Mouse (Mus musculus) lung, postnatal 4 days (tissue): ENCODE data around the gene Tvp23b.

Source experiments
- DNase-seq, 2 experiments: peaks; one replicate each; pipeline ENCODE4 v3.0.0; 2021

Gene Tvp23b

GRCm38 (mm10) chr11:62901699-62902323, 22.6 kb downstream of the Tvp23b start:
- DNase-seq = peak in 1 of 2 experiments; percentile 75

- DNase-seq = peak; percentile 17 to 30
Measured at GRCm38 (mm10) chr11:62903871-62904495, 24.7 kb downstream of the Tvp23b start.

GRCm38 (mm10) chr11:62909720-62910306, 30.6 kb downstream of the Tvp23b start:
- peak in 1 of 2 experiments; percentile 17 for DNase-seq

GRCm38 (mm10) chr11:62911362-62911761, 32.1 kb downstream of the Tvp23b start:
- DNase-seq = no peak

GRCm38 (mm10) chr11:62913141-62913540, 33.9 kb downstream of the Tvp23b start:
- DNase-seq = no peak

- peak in 1 of 2 experiments; percentile 43 for DNase-seq
Measured at GRCm38 (mm10) chr11:62914532-62914931, 35.3 kb downstream of the Tvp23b start.

GRCm38 (mm10) chr11:62915486-62915885, 36.2 kb downstream of the Tvp23b start:
- DNase-seq = peak in 1 of 2 experiments; percentile 38

- DNase-seq = peak in 1 of 2 experiments; percentile 31
Measured at GRCm38 (mm10) chr11:62916765-62917164, 37.5 kb downstream of the Tvp23b start.

GRCm38 (mm10) chr11:62919946-62920742, 40.9 kb downstream of the Tvp23b start:
- no peak for DNase-seq

- no peak for DNase-seq
Measured at GRCm38 (mm10) chr11:62920743-62921050, 41.4 kb downstream of the Tvp23b start.

- peak; percentile 94 for DNase-seq
Measured at GRCm38 (mm10) chr11:62921052-62921977, 42.1 kb downstream of the Tvp23b start.

- DNase-seq = peak in 1 of 2 experiments; percentile 52
Measured at GRCm38 (mm10) chr11:62924091-62924761, 45.0 kb downstream of the Tvp23b start.

GRCm38 (mm10) chr11:62929799-62930198, 50.5 kb downstream of the Tvp23b start:
- DNase-seq = peak; percentile 21 to 45

GRCm38 (mm10) chr11:62930574-62930973, 51.3 kb downstream of the Tvp23b start:
- no peak for DNase-seq

GRCm38 (mm10) chr11:62931141-62931540, 51.9 kb downstream of the Tvp23b start:
- no peak for DNase-seq

- no peak for DNase-seq
Measured at GRCm38 (mm10) chr11:62933099-62933498, 53.8 kb downstream of the Tvp23b start.

GRCm38 (mm10) chr11:62934795-62935514, 55.7 kb downstream of the Tvp23b start:
- no peak for DNase-seq

GRCm38 (mm10) chr11:62937986-62938385, 58.7 kb downstream of the Tvp23b start:
- no peak for DNase-seq

- DNase-seq = no peak
Measured at GRCm38 (mm10) chr11:62938921-62939320, 59.7 kb downstream of the Tvp23b start.

GRCm38 (mm10) chr11:62940176-62940575, 60.9 kb downstream of the Tvp23b start:
- DNase-seq = no peak

- DNase-seq = no peak
Measured at GRCm38 (mm10) chr11:62943538-62943937, 64.3 kb downstream of the Tvp23b start.
